ENCODE assay signal across 12 mouse cellular contexts in the genomic region with DNA sequence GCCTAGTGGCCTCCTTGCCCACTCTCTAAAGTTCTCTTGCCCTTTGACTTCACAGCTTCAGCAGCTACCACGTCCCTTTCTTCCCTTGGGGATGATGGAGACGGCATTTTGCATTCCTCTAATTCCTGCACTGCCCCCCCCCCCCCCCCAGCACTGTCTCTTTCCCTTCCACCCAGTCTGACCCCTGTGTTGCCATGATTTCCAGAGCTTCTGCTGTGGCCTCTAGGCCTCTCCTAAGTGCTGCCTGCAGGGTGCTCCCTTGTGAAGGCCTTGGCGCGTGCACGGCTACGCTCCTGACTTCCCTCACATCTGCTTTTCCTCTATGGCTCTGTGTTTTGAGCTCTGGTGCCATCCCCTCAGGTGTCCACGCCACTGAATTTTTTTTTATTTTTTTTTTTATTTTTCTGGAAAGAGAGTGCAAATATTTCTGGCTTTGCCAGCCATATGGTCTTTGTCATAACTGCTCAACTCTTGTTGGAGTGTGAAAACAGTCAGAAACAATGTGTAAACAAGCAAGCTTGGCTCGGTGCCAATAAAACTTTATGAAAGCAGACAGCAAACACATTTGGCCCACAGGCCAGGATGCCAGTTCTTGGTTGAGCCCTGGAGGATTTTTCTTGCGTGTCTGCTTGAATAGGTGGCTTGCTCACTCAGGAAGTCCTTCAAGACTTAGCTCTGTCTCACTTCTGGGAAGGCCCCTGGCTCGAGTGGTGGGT. TPM values are rescaled to one million over a fixed set of nuclear protein-coding genes. Genes with fewer than 3 reads are reported as not detected.
DNase-seq lines count a peak whose midpoint lies in the region; ATAC-seq lines count a peak whose summit lies in the region.
"Had no signal": no experiment of that assay in that cellular context is flagged by ENCODE, and none has a peak within 500 bp of the region (broad histone marks: within the 10 kb centered on the region; RNA-seq: fewer than 3 reads in every experiment).

No protein-coding gene starts in this region.

- intact Hi-C loops in left cerebral cortex, postnatal 4 days (cut with DNase I), result no loop called here

- peak; percentile 29 for DNase-seq in hindbrain, embryonic 10.5 days (ENCODE audit: low spot score)
- no peak for DNase-seq in hindbrain, embryonic 14.5 days (ENCODE audit: low spot score)
- DNase-seq in lung, postnatal 25 days (ENCODE audit: low spot score), result peak; percentile 35
- no peak for DNase-seq in left cerebral cortex, adult 8-10 months (ENCODE audit: low spot score in 2 of 2)
- no peak for DNase-seq in B cell, adult 2 months
- DNase-seq in left cerebral cortex, postnatal 4 days, result no peak
- DNase-seq: thymus, adult 2 months had no signal

- H3K4me1 ChIP-seq in hindbrain, embryonic 10.5 days (replicated peaks), result peaks cover 27% of the 10 kb centered on the region
- peaks cover 4% of the 10 kb centered on the region for H3K4me1 ChIP-seq in hindbrain, embryonic 14.5 days (replicated peaks; ENCODE audit: control insufficient read depth, insufficient read depth, low read length)
- peaks cover 18% of the 10 kb centered on the region for H3K4me1 ChIP-seq in brown adipose tissue, adult 24 weeks (ENCODE audit: control insufficient read depth, insufficient read depth, insufficient read length, low read length)
- H3K4me1 ChIP-seq in kidney, embryonic 15.5 days, result peaks cover 34% of the 10 kb centered on the region

- 53% methylated on average over 10 of the region's 10 CpGs for whole genome bisulfite sequencing in hindbrain, embryonic 10.5 days
- WGBS in hindbrain, embryonic 14.5 days, result 54% methylated on average over 10 of the region's 10 CpGs
- WGBS in kidney, embryonic 15.5 days, result 47% methylated on average over 10 of the region's 10 CpGs

- H3K4me2 ChIP-seq in hindbrain, embryonic 14.5 days (replicated peaks), result no peak overlapping the region
- no peak overlapping the region for H3K4me2 ChIP-seq in kidney, embryonic 15.5 days
- H3K4me2 ChIP-seq: forebrain, embryonic 13.5 days had no signal

- no peak overlapping the region for H3K9ac ChIP-seq in hindbrain, embryonic 14.5 days
- no peak overlapping the region for H3K9ac ChIP-seq in kidney, embryonic 15.5 days
- H3K9ac ChIP-seq: forebrain, embryonic 13.5 days had no signal

- H3K27me3 ChIP-seq in hindbrain, embryonic 10.5 days (ENCODE audit: insufficient read depth, poor library complexity, severe bottlenecking), result no peaks in the 10 kb centered on the region
- no peaks in the 10 kb centered on the region for H3K27me3 ChIP-seq in hindbrain, embryonic 14.5 days (ENCODE audit: control insufficient read depth, insufficient read depth, low read length)
- no peaks in the 10 kb centered on the region for H3K27me3 ChIP-seq in kidney, embryonic 15.5 days
- H3K27me3 ChIP-seq: forebrain, embryonic 13.5 days had no signal

- H3K27ac ChIP-seq in hindbrain, embryonic 10.5 days, result peak overlapping the region; percentile 17; the same call in 1 of the 2 replicates
- H3K27ac ChIP-seq in hindbrain, embryonic 14.5 days, result no peak overlapping the region
- H3K27ac ChIP-seq in brown adipose tissue, adult 24 weeks (replicated peaks; ENCODE audit: low read depth, low read length), result peak overlapping the region; percentile 53
- H3K27ac ChIP-seq in kidney, embryonic 15.5 days, result peak overlapping the region; percentile 73
- H3K27ac ChIP-seq: forebrain, embryonic 13.5 days had no signal

- H3K4me3 ChIP-seq in hindbrain, embryonic 10.5 days, result no peak overlapping the region
- no peak overlapping the region for H3K4me3 ChIP-seq in hindbrain, embryonic 14.5 days (replicated peaks; ENCODE audit: low read length)
- no peak overlapping the region for H3K4me3 ChIP-seq in brown adipose tissue, adult 24 weeks (ENCODE audit: insufficient read depth, low read depth, low read length)
- H3K4me3 ChIP-seq in kidney, embryonic 15.5 days (replicated peaks), result no peak overlapping the region
- H3K4me3 ChIP-seq: forebrain, embryonic 13.5 days had no signal

- peaks cover 16% of the 10 kb centered on the region; the same call in 1 of the 2 replicates for H3K36me3 ChIP-seq in hindbrain, embryonic 10.5 days
- H3K36me3 ChIP-seq in hindbrain, embryonic 14.5 days (replicated peaks; ENCODE audit: control insufficient read depth, insufficient read depth), result peaks cover under 1% of the 10 kb centered on the region; the same call in 1 of the 2 replicates
- peaks cover 7% of the 10 kb centered on the region for H3K36me3 ChIP-seq in kidney, embryonic 15.5 days

- ATAC-seq in hindbrain, embryonic 14.5 days (ENCODE audit: low FRiP score), result no peak
- ATAC-seq in kidney, embryonic 15.5 days (replicated peaks; ENCODE audit: low FRiP score), result peak; percentile 57
- ATAC-seq: activated CD4-positive, CD25-positive, alpha-beta regulatory T cell, adult 4 months; forebrain, embryonic 13.5 days; midbrain, embryonic 16.5 days had no signal

- H3K9me3 ChIP-seq in hindbrain, embryonic 10.5 days, result no peaks in the 10 kb centered on the region
- no peaks in the 10 kb centered on the region for H3K9me3 ChIP-seq in hindbrain, embryonic 14.5 days (ENCODE audit: control insufficient read depth, low read length)
- no peaks in the 10 kb centered on the region for H3K9me3 ChIP-seq in kidney, embryonic 15.5 days (replicated peaks)
- H3K9me3 ChIP-seq: forebrain, embryonic 13.5 days had no signal

RNA-seq across cellular contexts. Expression of a gene that starts 40.6 kb away (rescaled TPM):
- polyA plus RNA-seq in hindbrain, embryonic 10.5 days (2016; fragmentation: Nextera tagmentation; extraction: Ambion mirVana), result 6.6 and 7.1 TPM in 2 replicates
- 6.1 and 6.2 TPM in 2 replicates for polyA plus RNA-seq in hindbrain, embryonic 14.5 days (2014; fragmentation: Nextera tagmentation; extraction: Ambion mirVana)
- polyA plus RNA-seq in brown adipose tissue, adult 24 weeks (2012; ENCODE audit: insufficient read depth, insufficient read length, missing spikeins), result 10.0 and 12.2 TPM in 2 replicates
- polyA plus RNA-seq in kidney, embryonic 15.5 days (2015; fragmentation: Nextera tagmentation; extraction: Ambion mirVana), result 7.2 and 7.5 TPM in 2 replicates
- 1 to 10 TPM; 7.4 to 9.6 (median 8.6) TPM for total RNA-seq in left cerebral cortex, adult 8-10 months (2022)
- 1 to 10 TPM; 8.3 to 8.5 TPM for total RNA-seq in left cerebral cortex, postnatal 4 days (2021)

RNA-seq across cellular contexts. Expression of a gene that starts 40.9 kb away (rescaled TPM):
- polyA plus RNA-seq in hindbrain, embryonic 10.5 days (2016; fragmentation: Nextera tagmentation; extraction: Ambion mirVana), result 19.6 and 21.2 TPM in 2 replicates
- polyA plus RNA-seq in hindbrain, embryonic 14.5 days (2014; fragmentation: Nextera tagmentation; extraction: Ambion mirVana), result 6.2 and 6.9 TPM in 2 replicates
- 5.7 and 6.5 TPM in 2 replicates for polyA plus RNA-seq in brown adipose tissue, adult 24 weeks (2012; ENCODE audit: insufficient read depth, insufficient read length, missing spikeins)
- 13.1 and 14.8 TPM in 2 replicates for polyA plus RNA-seq in kidney, embryonic 15.5 days (2015; fragmentation: Nextera tagmentation; extraction: Ambion mirVana)
- total RNA-seq in left cerebral cortex, adult 8-10 months (2022), result 1 to 10 TPM; 3.7 to 6.1 (median 4.3) TPM
- total RNA-seq in left cerebral cortex, postnatal 4 days (2021), result 1 to 10 TPM; 7.0 to 7.3 TPM

Comparison
In these comparisons a context has a peak if more than half of its experiments do, and no peak if none do; other contexts are left out.
1. DNase-seq: peak in hindbrain, embryonic 10.5 days (single experiment) and lung, postnatal 25 days (single experiment); none in hindbrain, embryonic 14.5 days (single experiment), left cerebral cortex, adult 8-10 months (0 of 2), B cell, adult 2 months (0 of 2) and left cerebral cortex, postnatal 4 days (single experiment).